Mouse (Mus musculus) testis, adult 2 months (tissue): ENCODE data around the gene Padi2. TPM values are rescaled to one million over a fixed set of nuclear protein-coding genes. Genes with fewer than 3 reads are reported as not detected.

ENCODE experiments used
- H3K27ac ChIP-seq: fragments of 200-500 bp; 2 replicates; pipeline ENCODE4 v1.5.1; 2012; ENCODE audit warnings: low read depth, low read length; ENCODE audit not compliant: control insufficient read depth, insufficient read depth
- H3K27me3 ChIP-seq: fragments of 200-500 bp; 2 replicates; pipeline ENCODE4 v1.6.1; 2012; ENCODE audit warnings: mild to moderate bottlenecking, low read length, moderate library complexity; ENCODE audit not compliant: control insufficient read depth, insufficient read depth
- H3K36me3 ChIP-seq: fragments of 200-500 bp; 2 replicates; pipeline ENCODE4 v1.6.1; 2012; ENCODE audit warnings: mild to moderate bottlenecking, low read length; ENCODE audit not compliant: control insufficient read depth, insufficient read depth
- H3K4me1 ChIP-seq: fragments of 200-500 bp; 2 replicates; pipeline ENCODE4 v1.6.1; 2012; ENCODE audit warnings: low read length; ENCODE audit not compliant: control insufficient read depth, insufficient read depth
- H3K4me3 ChIP-seq: fragments of 200-500 bp; 2 replicates; pipeline ENCODE4 v1.5.1; 2012; ENCODE audit warnings: low read depth, mild to moderate bottlenecking, low read length, moderate library complexity, mixed read lengths; ENCODE audit not compliant: control insufficient read depth
- CTCF ChIP-seq: fragments of 200-500 bp; IDR thresholded peaks from 2 replicates; pipeline ENCODE4 v1.5.1; 2012; ENCODE audit warnings: low read depth, mild to moderate bottlenecking, inconsistent platforms, low read length, moderate library complexity; ENCODE audit not compliant: control insufficient read depth, insufficient read depth, insufficient replicate concordance
- POLR2A ChIP-seq: fragments of 200-500 bp; IDR thresholded peaks from 2 replicates; pipeline ENCODE4 v1.6.1; 2012; ENCODE audit warnings: low read depth, mild to moderate bottlenecking, inconsistent platforms, low read length, moderate library complexity; ENCODE audit not compliant: control insufficient read depth
- polyA plus RNA-seq: library from polyadenylated mRNA; depleted of rRNA; stranded (reverse); fragments of >200 nt; gene quantifications from 2 replicates; pipeline ENCODE4 v1.2.3, GENCODE M21; 2012

The Padi2 gene
- polyA plus RNA-seq, 1 experiment = 1.9 TPM

- no peak for TF ChIP-seq POLR2A
- TF ChIP-seq CTCF = no peak
- Histone ChIP-seq H3K4me1 (no peaks in the 10 kb centered on the region; the same call in 1 of the 2 replicates), H3K4me3 (no peak overlapping the region), H3K27ac (no peak overlapping the region), H3K36me3 (no peaks in the 10 kb centered on the region), H3K27me3 (no peaks in the 10 kb centered on the region)
Observed at GRCm38 (mm10) chr4:140876161-140876560, 30.0 kb upstream of the Padi2 start.

- no peaks in the 10 kb centered on the region; the same call in 1 of the 2 replicates for H3K4me1 ChIP-seq
- H3K27ac ChIP-seq = no peak overlapping the region
- H3K4me3 ChIP-seq = no peak overlapping the region
- H3K27me3 ChIP-seq = no peaks in the 10 kb centered on the region
- no peaks in the 10 kb centered on the region for H3K36me3 ChIP-seq
- TF ChIP-seq CTCF = no peak
- no peak for TF ChIP-seq POLR2A
Observed at GRCm38 (mm10) chr4:140876681-140877080, 29.5 kb upstream of the Padi2 start.

GRCm38 (mm10) chr4:140877441-140877840, 28.7 kb upstream of the Padi2 start:
- no peak overlapping the region for H3K27ac ChIP-seq
- TF ChIP-seq POLR2A (no peak), CTCF (no peak)
- H3K4me1 ChIP-seq = no peaks in the 10 kb centered on the region; the same call in 1 of the 2 replicates
- H3K36me3 ChIP-seq = no peaks in the 10 kb centered on the region
- no peak overlapping the region for H3K4me3 ChIP-seq
- H3K27me3 ChIP-seq = no peaks in the 10 kb centered on the region

- Histone ChIP-seq H3K4me3 (no peak overlapping the region), H3K36me3 (no peaks in the 10 kb centered on the region), H3K4me1 (no peaks in the 10 kb centered on the region; the same call in 1 of the 2 replicates), H3K27ac (no peak overlapping the region), H3K27me3 (no peaks in the 10 kb centered on the region)
- TF ChIP-seq CTCF (no peak), POLR2A (no peak)
Observed at GRCm38 (mm10) chr4:140878655-140879054, 27.5 kb upstream of the Padi2 start.

- no peak for TF ChIP-seq CTCF
- no peak for TF ChIP-seq POLR2A
- H3K27ac ChIP-seq = no peak overlapping the region
- no peaks in the 10 kb centered on the region for H3K27me3 ChIP-seq
- no peak overlapping the region for H3K4me3 ChIP-seq
- H3K36me3 ChIP-seq = no peaks in the 10 kb centered on the region
- no peaks in the 10 kb centered on the region; the same call in 1 of the 2 replicates for H3K4me1 ChIP-seq
Observed at GRCm38 (mm10) chr4:140879116-140879515, 27.0 kb upstream of the Padi2 start.

GRCm38 (mm10) chr4:140879739-140880138, 26.4 kb upstream of the Padi2 start:
- no peak overlapping the region for H3K4me3 ChIP-seq
- H3K36me3 ChIP-seq = no peaks in the 10 kb centered on the region
- H3K4me1 ChIP-seq = no peaks in the 10 kb centered on the region; the same call in 1 of the 2 replicates
- no peak overlapping the region for H3K27ac ChIP-seq
- H3K27me3 ChIP-seq = no peaks in the 10 kb centered on the region
- TF ChIP-seq CTCF (no peak), POLR2A (no peak)

- no peaks in the 10 kb centered on the region; the same call in 1 of the 2 replicates for H3K4me1 ChIP-seq
- H3K27me3 ChIP-seq = no peaks in the 10 kb centered on the region
- H3K4me3 ChIP-seq = no peak overlapping the region
- no peak overlapping the region for H3K27ac ChIP-seq
- no peak for TF ChIP-seq CTCF
- TF ChIP-seq POLR2A = no peak
- no peaks in the 10 kb centered on the region for H3K36me3 ChIP-seq
Observed at GRCm38 (mm10) chr4:140880207-140880606, 25.9 kb upstream of the Padi2 start.

GRCm38 (mm10) chr4:140881026-140881670, 25.0 kb upstream of the Padi2 start:
- no peak overlapping the region for H3K27ac ChIP-seq
- no peak for TF ChIP-seq POLR2A
- TF ChIP-seq CTCF = no peak
- H3K4me1 ChIP-seq = no peaks in the 10 kb centered on the region; the same call in 1 of the 2 replicates
- H3K4me3 ChIP-seq = no peak overlapping the region
- no peaks in the 10 kb centered on the region for H3K27me3 ChIP-seq
- no peaks in the 10 kb centered on the region for H3K36me3 ChIP-seq
